Mouse (Mus musculus) activated CD4-positive, CD25-positive, alpha-beta regulatory T cell, adult 4 months (primary cell): ENCODE results near the gene Apba3. TPM values are rescaled to one million over a fixed set of nuclear protein-coding genes. Genes with fewer than 3 reads are reported as not detected.

ENCODE experiments used
- ATAC-seq: one replicate; pipeline ENCODE4 v1.8.0; 2017
- polyA plus RNA-seq, 2 experiments: library from polyadenylated mRNA; unstranded; fragments of 100-300 nt; shearing (Covaris generic); gene quantifications; one replicate each; pipeline ENCODE4 v1.2.1; 2017

Apba3 gene
- polyA plus RNA-seq, 2 experiments from 2014 or later: 10.2 to 18.0 TPM

DNA sequence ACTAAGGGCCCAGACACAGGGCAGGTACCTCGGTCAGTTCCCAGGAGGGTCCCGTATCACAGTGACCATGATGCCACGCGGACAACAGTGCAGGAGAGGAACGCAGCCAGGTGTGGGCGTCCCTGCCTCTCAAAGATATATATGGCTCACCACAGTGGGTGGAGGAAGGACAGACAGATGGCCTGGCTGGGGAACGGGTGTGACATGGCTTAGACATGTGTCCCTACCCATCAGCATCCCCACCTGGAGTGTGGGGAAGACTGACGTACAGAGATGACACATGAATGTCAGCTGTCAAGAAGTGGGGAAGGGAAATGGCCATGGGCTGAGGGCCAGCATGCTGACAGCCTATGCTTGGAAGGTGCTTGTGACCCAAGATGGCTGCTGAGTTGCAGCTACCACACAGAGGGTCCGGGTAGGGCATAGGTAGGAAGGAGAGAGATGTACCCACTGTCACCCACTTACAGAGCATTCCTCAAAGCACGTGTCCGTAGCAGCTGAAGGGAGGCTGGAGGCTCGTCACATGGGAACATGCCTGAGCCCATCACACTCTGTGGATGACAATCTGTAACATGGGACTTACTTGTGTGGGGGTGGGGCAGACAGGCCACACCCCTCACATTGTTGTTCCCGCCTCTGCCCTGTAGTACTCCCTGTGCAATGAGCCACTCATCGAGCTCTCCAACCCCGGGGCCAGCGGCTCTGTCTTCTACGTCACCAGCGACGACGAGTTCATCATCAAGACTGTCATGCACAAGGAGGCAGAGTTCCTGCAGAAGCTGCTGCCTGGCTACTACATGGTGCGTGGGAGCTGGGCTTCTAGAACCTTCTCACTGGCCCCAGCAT lies 40.3 kb downstream of the Apba3 start:
- no peak for ATAC-seq

DNA sequence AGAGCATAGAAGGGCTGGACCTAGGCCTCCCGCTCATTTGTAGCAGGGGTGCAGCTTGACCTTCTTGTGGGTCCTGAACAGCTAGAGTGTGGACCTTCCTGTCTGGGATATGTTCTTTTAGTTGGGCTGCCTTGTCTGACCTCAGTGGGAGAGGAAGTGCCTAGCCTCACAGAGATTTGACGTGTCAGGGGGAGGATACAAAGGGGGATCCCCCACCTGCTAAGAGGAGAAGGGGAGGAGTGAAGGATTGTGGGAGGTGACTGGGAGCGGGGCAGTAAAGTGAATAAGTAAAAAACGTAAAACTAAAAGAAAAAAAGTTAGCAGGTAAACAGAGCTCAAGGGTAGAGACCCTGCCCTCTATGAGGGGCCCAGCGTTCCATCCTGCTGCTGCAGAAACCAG lies 42.8 kb downstream of the Apba3 start:
- peak; percentile 86 for ATAC-seq

GRCm38 (mm10) chr10:81313581-81313980 lies 46.8 kb downstream of the Apba3 start:
- no peak for ATAC-seq

DNA sequence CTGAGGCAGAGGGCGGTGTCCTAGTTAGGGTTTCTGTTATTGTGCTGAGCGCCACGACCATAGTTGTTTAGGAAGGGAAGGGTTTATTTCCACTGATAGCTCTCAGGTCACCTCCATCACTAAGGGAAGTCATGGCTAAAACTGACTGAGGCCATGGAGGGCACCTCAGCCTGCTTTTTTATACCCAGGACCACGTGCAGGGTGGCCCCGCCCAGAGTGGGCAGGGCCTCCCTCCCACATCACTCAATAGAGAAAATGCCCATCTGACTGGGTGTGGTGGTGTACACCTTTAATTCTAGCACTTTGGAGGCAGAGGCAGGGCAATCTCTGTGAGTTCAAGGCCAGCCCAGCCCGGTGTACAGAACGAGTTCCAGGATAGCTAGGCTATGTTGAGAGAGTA lies 47.4 kb downstream of the Apba3 start:
- no peak for ATAC-seq

GRCm38 (mm10) chr10:81315587-81315986 lies 48.8 kb downstream of the Apba3 start:
- ATAC-seq: no peak

- no peak for ATAC-seq
Observed at GRCm38 (mm10) chr10:81316338-81317060, 49.7 kb downstream of the Apba3 start.

GRCm38 (mm10) chr10:81317273-81317672 lies 50.5 kb downstream of the Apba3 start:
- ATAC-seq: no peak

DNA sequence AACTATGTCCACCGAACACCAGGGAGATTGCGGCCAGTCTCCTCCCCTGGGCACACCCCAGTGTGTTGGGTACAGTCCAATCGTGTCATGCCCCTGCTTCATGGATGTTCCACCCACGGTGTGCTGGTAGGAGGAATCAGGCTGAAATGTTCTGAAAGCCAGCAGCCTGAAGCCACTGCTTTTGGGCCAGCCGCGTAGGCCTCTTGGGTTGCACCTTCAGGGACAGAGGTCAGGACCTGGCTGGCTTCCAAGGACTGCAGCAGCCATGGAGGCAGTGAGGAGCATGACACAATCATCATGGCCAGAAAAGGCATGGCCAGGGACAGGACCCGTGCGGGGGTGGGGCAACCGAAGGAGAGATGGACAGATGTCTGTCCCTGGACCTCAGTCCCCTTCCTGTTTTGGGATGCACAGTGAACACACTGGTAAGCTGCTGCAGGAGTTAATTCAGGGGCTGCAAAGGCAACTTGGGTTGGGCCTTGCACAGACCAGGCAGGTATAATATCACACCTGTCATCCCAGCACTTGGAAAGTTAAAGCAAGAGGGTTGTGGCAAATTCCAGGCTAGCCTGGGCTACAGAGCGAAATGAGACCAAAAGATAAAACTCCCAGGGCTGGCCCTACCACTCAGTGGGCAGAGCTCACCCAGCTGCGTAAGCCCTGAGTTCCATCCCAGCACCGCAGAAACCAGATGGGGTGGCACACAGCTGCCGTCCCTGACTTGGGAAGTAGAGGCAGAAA lies 52.0 kb downstream of the Apba3 start:
- ATAC-seq: no peak

GRCm38 (mm10) chr10:81319330-81319699 lies 52.6 kb downstream of the Apba3 start:
- ATAC-seq: no peak

DNA sequence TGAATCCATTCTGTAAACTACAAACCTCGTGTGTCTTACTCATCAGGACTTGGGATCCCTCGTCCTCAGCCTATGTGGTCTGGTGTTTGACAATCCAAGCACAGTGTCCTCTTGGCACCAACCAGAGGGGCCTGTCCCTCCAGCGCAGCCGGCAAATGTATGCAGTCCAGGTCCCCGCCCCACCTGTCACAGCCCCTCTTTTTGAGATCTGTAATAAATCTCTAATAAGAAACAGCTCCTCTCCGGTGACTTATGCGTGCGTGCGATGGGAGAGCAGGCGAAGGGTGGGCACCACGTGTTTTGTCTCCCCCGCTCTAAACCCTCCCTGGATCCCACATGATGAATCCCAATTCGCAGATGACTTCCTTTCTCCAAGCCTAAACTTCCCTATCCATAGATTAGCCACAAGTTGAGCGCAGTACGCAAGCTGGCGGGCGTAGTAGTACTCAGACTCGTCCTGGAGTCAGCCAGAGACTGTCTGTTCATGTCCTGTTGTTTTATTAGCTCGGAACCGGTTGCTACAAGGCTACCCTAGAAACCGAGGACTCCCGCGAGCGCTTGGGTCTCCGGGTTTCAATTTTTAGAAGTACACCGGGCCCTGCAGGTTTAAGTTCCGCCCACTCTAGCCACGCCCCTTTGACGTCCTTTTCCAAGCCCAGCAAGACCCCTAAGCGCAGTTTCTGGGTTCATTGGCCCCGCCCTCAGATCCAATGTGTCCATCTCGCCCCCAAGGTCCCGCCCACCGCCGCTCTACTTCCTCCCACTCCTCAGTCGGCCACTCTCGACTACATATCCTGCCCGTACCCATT lies 53.2 kb downstream of the Apba3 start:
- ATAC-seq: no peak

DNA sequence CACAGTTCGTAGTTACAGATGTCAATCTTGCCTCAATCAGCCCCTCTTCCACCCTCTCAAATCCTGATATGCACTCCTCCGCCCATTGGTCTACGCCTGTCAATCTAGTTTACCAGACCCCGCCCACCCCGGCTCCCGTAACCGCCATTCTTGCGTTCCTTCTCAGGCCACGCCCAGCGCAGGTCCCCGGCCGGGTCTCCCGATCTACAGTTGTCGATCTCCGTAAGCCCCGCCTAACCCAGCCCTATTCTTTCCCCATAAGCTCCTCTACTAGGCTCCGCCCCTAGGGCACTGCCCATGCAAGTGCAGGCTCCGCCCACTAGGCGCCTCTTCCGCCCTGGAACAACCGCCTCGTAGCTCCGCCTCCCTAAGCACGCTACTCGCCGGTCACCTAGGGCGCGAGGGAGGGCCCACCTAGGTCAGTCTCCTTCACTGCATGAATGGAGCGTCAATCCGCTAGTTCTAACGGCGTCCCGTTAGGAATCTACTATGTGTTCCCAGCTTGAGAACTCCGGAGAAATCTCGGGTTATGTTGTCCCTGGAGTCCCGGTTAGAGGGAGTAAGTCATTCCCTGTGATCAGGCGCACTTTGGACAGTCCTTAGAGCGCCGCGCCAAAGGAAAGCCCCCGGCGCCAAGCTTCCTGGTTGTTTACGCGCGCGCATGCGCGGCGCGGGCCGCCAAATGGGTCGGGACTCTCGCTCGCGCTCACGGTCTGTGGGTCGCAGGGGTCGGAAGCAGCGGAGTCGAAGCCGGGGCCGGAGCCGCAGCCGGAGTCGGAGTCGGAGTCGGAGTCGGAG lies 54.0 kb downstream of the Apba3 start, which contains the start of gene Cactin:
Gene Cactin, plus strand, starts transcription at position 554 of the 798 bp plus-strand sequence.
- peak; percentile 85 for ATAC-seq

GRCm38 (mm10) chr10:81321436-81321835 lies 54.7 kb downstream of the Apba3 start:
- ATAC-seq: no peak

GRCm38 (mm10) chr10:81322444-81322843 lies 55.7 kb downstream of the Apba3 start:
- ATAC-seq: no peak

Other genes with a start within 250 kb of the Apba3 start
- gene Diras1, start 241.3 kb upstream of the Apba3 start, polyA plus RNA-seq: under 1 TPM in 1 of 2 experiments, not detected in 1; 0.11 TPM
- gene Slc39a3, start 229.5 kb upstream of the Apba3 start, polyA plus RNA-seq: 1 to 10 TPM; 3.2 to 4.0 TPM
- gene Sgta, start 206.8 kb upstream of the Apba3 start, polyA plus RNA-seq: 10 to 100 TPM; 54.7 to 68.3 TPM
- 1 to 10 TPM; 2.8 to 4.5 TPM for gene Thop1, start 196.9 kb upstream of the Apba3 start, polyA plus RNA-seq
- gene Creb3l3, start 168.1 kb upstream of the Apba3 start, polyA plus RNA-seq: not detected
- 10 to 100 TPM; 21.3 to 26.5 TPM for gene Map2k2, start 161.0 kb upstream of the Apba3 start, polyA plus RNA-seq
- 10 to 100 TPM; 10.7 to 12.4 TPM for gene Zbtb7a, start 131.7 kb upstream of the Apba3 start, polyA plus RNA-seq
- 10 to 100 TPM; 17.6 to 23.8 TPM for gene Pias4, start 99.0 kb upstream of the Apba3 start, polyA plus RNA-seq
- gene Eef2, start 90.3 kb upstream of the Apba3 start, polyA plus RNA-seq: 1,000 to 10,000 TPM in 1 of 2 experiments, 100 to 1,000 TPM in 1; 933 to 1,303 TPM
- 1 to 10 TPM; 4.1 to 4.9 TPM for gene Dapk3, start 84.0 kb upstream of the Apba3 start, polyA plus RNA-seq
- gene 4930442H23Rik, start 83.1 kb upstream of the Apba3 start, polyA plus RNA-seq: not detected
- under 1 TPM in 1 of 2 experiments, not detected in 1; 0.17 TPM for gene Nmrk2, start 64.9 kb upstream of the Apba3 start, polyA plus RNA-seq
- gene Atcay, start 36.1 kb upstream of the Apba3 start, polyA plus RNA-seq: 1 to 10 TPM; 4.0 to 5.0 TPM
- gene Zfr2, start 33.8 kb upstream of the Apba3 start, polyA plus RNA-seq: 1 to 10 TPM in 1 of 2 experiments, under 1 TPM in 1; 0.79 to 1.5 TPM
- gene Matk, start 14.0 kb upstream of the Apba3 start, polyA plus RNA-seq: 10 to 100 TPM; 54.3 to 64.7 TPM
- gene Mrpl54, start within 50 bp of the Apba3 start, polyA plus RNA-seq: 100 to 1,000 TPM; 148 to 166 TPM
- gene Tjp3, start 24.6 kb downstream of the Apba3 start, polyA plus RNA-seq: 1 to 10 TPM; 2.4 to 3.1 TPM
- 10 to 100 TPM; 11.1 to 16.9 TPM for gene Pip5k1c, start 26.0 kb downstream of the Apba3 start, polyA plus RNA-seq
- 1 to 10 TPM; 5.1 to 5.7 TPM for gene Cactin, start 54.1 kb downstream of the Apba3 start, polyA plus RNA-seq
- gene Tbxa2r, start 61.8 kb downstream of the Apba3 start, polyA plus RNA-seq: 10 to 100 TPM; 20.9 to 21.4 TPM
- not detected for gene Gipc3, start 76.3 kb downstream of the Apba3 start, polyA plus RNA-seq
- gene Hmg20b, start 83.5 kb downstream of the Apba3 start, polyA plus RNA-seq: 10 to 100 TPM; 18.7 to 20.6 TPM
- gene Mfsd12, start 90.5 kb downstream of the Apba3 start, polyA plus RNA-seq: 1 to 10 TPM; 1.2 TPM
- gene 4930404N11Rik, start 98.9 kb downstream of the Apba3 start, polyA plus RNA-seq: 1 to 10 TPM in 1 of 2 experiments, not detected in 1; 2.1 TPM
- 10 to 100 TPM; 19.3 to 20.1 TPM for gene Fzr1, start 111.6 kb downstream of the Apba3 start, polyA plus RNA-seq
- gene Dohh, start 117.5 kb downstream of the Apba3 start, polyA plus RNA-seq: 10 to 100 TPM; 12.7 to 13.7 TPM
- 1 to 10 TPM; 1.1 to 1.2 TPM for gene Gm48551, start 117.5 kb downstream of the Apba3 start, polyA plus RNA-seq
- gene Gm48552, start 122.0 kb downstream of the Apba3 start, polyA plus RNA-seq: 1 to 10 TPM in 1 of 2 experiments, not detected in 1; 1.4 TPM
- 10 to 100 TPM in 1 of 2 experiments, 1 to 10 TPM in 1; 7.3 to 13.3 TPM for gene Smim24, start 126.1 kb downstream of the Apba3 start, polyA plus RNA-seq
- 10 to 100 TPM; 15.2 to 16.0 TPM for gene Nfic, start 188.7 kb downstream of the Apba3 start, polyA plus RNA-seq
- gene Celf5, start 215.7 kb downstream of the Apba3 start, polyA plus RNA-seq: 1 to 10 TPM in 1 of 2 experiments, under 1 TPM in 1; 0.44 to 1.5 TPM
- gene Ncln, start 229.4 kb downstream of the Apba3 start, polyA plus RNA-seq: 10 to 100 TPM; 33.4 to 41.8 TPM
- 10 to 100 TPM; 70.0 to 70.7 TPM for gene S1pr4, start 233.2 kb downstream of the Apba3 start, polyA plus RNA-seq